Mouse (Mus musculus) natural killer cell, adult 2 months (primary cell): ENCODE data around the gene Clba1.

Experiments used
- DNase-seq, 2 experiments: peaks; one replicate each; pipeline ENCODE4 v3.0.0; 2022; ENCODE audit warnings: low spot score in 2 of 2

Gene Clba1

GRCm38 (mm10) chr12:112849235-112850022, 40.7 kb downstream of the Clba1 start:
- peak; percentile 55 to 61 for DNase-seq

DNA sequence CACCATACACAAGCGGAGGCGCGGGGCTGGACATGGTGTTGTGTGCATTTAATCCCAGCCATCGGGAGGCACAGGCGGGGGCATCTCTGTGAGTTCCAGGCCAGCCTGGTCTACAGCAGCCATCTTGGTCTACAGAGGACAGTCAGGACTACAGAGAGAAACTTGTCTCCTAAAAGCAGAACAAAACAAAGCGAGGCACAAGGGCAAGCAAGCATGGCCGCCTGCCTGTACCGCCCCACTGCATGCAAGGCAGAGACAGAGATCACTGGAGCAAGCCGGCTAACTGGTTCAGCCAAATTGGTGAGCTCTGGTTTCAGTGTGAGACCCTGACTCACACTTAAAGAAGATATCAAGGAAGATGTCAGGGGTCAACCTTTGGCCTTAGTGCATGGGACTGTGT, 41.6 kb downstream of the Clba1 start:
- no peak for DNase-seq

DNA sequence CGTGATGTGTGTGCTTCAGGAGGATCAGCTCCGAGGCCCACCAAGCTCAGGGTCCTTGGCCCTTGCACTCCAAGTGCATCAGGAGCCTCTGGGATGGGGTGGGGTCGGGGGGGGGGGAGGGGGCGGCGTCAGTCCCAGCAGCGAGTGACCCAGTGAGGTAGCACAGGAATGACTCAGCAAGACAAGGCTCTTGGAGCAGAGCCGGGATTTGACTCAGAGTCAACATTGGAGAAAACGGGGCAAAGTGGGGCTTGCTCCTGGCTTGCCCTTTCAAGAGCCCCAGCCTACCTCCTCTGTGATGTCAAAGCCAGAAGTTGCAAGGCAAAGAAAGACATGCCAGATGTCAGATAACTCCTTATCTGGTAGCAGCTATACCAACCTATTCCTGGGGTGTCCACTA, 42.4 kb downstream of the Clba1 start:
- no peak for DNase-seq

GRCm38 (mm10) chr12:112853050-112853729, 44.5 kb downstream of the Clba1 start:
- DNase-seq = no peak

- peak; percentile 63 to 75 for DNase-seq
Observed at GRCm38 (mm10) chr12:112854610-112855333, 46.0 kb downstream of the Clba1 start.

DNA sequence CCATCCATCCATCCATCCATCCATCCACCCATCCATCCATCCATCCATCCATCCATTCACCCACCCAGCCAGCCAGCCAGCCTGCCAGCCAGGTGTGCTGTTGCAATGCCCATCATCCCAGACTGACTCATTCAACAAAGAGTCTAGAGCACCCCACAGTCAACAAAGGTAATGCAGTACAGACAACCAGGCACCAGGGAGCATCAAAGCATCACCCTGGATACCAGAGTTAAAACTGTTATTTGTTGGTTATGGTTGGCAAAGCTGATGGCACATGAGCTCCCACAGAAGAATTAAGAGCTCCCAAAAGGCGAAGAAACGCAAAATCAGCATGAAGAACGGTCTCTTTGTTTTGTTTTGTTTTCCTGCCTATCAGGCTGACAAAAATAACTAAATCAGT, 47.6 kb downstream of the Clba1 start:
- no peak for DNase-seq

GRCm38 (mm10) chr12:112857021-112857925, 48.5 kb downstream of the Clba1 start:
- DNase-seq = peak in 1 of 2 experiments; percentile 45

DNA sequence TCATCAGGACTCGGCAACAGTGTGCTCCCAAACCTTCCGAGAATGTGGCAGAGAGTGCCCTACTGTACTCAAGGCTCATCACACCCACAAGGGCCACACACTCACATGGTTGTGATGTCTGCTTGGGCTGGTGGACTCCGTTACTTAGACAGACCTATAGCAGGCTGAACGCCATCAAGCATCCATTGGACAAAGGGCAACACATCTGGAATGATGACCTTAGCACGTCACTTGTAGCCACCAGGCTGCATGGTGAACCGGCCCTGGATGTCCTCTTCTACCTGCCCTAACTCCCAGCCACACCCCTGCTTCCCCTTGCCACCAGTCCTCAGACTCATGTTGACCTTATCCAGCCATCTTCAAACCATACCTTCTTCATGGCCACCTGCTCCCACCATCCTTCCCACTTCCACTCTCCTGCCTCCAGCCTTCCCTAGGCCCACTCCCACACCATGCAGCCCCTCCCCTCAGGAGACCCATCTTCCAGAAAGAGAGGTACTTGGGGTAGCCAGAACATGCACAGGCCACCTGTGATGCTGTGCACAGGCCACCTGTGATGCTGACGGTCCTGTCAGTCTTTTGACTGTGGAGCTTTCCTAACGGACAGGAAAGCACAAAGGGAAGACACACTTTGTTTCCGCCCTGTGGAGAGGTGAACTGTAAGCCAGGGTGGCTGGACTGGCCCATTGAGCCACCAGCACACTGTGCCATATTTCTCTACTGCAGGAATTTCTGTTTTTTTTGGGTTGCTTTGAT, 50.0 kb downstream of the Clba1 start:
- DNase-seq = no peak

DNA sequence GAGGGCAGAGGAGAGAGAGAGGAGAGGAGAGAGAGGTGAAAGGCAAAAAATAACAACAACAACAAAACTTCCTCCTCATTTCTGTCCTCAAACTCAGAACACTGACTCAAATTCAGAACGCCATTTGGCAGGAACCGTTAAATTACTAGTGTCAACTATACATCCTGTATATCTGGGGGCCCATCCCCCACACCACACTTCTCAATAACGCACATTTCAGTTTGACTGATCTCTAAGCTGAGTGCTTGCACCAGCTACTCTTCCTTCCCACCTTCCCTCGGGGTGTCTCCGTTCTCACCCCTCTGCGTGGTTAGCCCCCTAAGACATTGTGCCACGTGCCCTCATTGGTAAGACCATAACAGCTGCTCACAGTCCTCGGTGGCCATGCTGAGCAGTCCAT, 51.2 kb downstream of the Clba1 start:
- peak; percentile 79 to 81 for DNase-seq

- DNase-seq = peak; percentile 86 to 87
Observed at GRCm38 (mm10) chr12:112860765-112861164, 52.0 kb downstream of the Clba1 start.

GRCm38 (mm10) chr12:112861911-112862321, 53.2 kb downstream of the Clba1 start:
- no peak for DNase-seq

- DNase-seq = no peak
Observed at GRCm38 (mm10) chr12:112864804-112865203, 56.1 kb downstream of the Clba1 start.
